Comparison of ENCODE assay signal across 8 mouse cellular contexts in the genomic region with DNA sequence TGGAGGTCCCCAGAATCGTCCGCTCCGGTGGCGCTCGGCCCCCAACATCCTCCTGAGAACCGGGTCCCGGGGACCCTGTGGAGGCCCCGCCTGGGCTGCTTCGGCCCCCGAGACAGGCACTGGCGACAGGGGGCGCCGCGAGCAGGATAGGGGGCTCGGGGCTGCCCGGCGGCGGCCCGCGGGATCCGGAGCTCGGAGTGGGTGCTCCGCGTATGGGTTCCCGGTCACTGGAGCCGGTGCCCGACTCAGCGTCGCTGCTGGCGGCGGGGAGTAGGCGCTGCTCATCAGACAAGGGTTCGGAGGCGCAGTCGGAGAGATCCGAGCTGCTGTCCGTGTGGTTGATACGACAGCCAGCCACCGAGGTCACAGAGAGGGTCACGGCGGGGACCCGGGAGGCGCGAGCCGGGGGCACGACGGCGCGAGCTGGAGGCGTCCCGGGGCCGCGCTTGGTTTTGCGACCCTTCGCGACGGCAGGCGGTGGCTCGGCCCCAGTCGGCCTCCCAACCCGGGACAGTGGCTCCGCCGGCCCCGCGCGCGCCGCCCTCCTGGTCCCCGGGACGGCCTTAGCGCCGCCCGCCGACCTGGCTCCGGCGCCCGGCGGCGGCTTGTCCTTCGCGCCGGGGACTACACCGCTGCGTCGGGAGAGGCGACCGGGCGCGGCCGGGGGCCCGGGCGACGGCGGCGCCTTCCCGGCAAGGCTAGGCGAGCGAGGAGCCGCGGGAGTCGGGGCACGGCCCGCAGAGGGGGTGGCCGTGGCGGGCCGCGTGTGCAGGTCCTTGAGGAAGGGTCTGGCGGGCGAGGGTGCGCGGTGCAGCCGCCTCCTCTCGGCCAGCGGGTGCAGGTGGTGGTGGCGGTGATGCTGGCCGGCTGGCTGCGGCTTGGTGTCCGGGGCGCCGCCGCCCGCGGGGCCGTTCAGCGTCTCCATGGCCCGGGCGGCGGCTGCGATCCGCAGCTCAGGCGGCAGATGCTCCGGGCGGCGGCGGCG. TPM values are rescaled to one million over a fixed set of nuclear protein-coding genes. Genes with fewer than 3 reads are reported as not detected.
DNase-seq lines count a peak whose midpoint lies in the region; ATAC-seq and TF ChIP-seq lines count a peak whose summit lies in the region.

No protein-coding gene starts in this region.

- peaks cover 9% of the 10 kb centered on the region for H3K4me1 ChIP-seq in embryonic facial prominence, embryonic 11.5 days (ENCODE audit: control insufficient read depth, insufficient read depth, low read length)
- H3K4me1 ChIP-seq in heart, embryonic 13.5 days: peaks cover 26% of the 10 kb centered on the region
- H3K4me1 ChIP-seq in kidney, postnatal 0 days (replicated peaks; ENCODE audit: insufficient read depth, low read length): peaks cover 9% of the 10 kb centered on the region
- H3K4me1 ChIP-seq in lung, embryonic 14.5 days (ENCODE audit: insufficient read depth): peaks cover 12% of the 10 kb centered on the region; the same call in 1 of the 2 replicates

- ATAC-seq in embryonic facial prominence, embryonic 11.5 days (replicated peaks; ENCODE audit: insufficient number of reproducible peaks, low FRiP score, low TSS enrichment, low read depth): no peak; the same call in 1 of the 2 replicates
- ATAC-seq in heart, embryonic 13.5 days (ENCODE audit: extremely low read depth, insufficient number of reproducible peaks, low FRiP score, low TSS enrichment): peak; percentile 51; the same call in 1 of the 2 replicates
- peak; percentile 19 for ATAC-seq in kidney, postnatal 0 days (replicated peaks; ENCODE audit: low FRiP score, low read depth)
- peak; percentile 16 for ATAC-seq in lung, embryonic 14.5 days (ENCODE audit: insufficient read depth)
- ATAC-seq in megakaryocyte progenitor cell, adult 5-6 weeks (replicated peaks; ENCODE audit: poor library complexity): no peak

- under 1% methylated on average over 100 of the region's 136 CpGs for WGBS in embryonic facial prominence, embryonic 11.5 days
- under 1% methylated on average over 108 of the region's 136 CpGs for WGBS in heart, embryonic 13.5 days
- under 1% methylated on average over 110 of the region's 136 CpGs for WGBS in kidney, postnatal 0 days
- WGBS in lung, embryonic 14.5 days: under 1% methylated on average over 129 of the region's 136 CpGs

- H3K27me3 ChIP-seq in embryonic facial prominence, embryonic 11.5 days (ENCODE audit: control insufficient read depth, insufficient read depth, low read length): peaks cover 17% of the 10 kb centered on the region
- H3K27me3 ChIP-seq in heart, embryonic 13.5 days (replicated peaks): peaks cover 56% of the 10 kb centered on the region
- no peaks in the 10 kb centered on the region for H3K27me3 ChIP-seq in kidney, postnatal 0 days (ENCODE audit: insufficient read depth, low read length)
- H3K27me3 ChIP-seq in lung, embryonic 14.5 days (ENCODE audit: insufficient read depth, low read length): peaks cover 29% of the 10 kb centered on the region

- peak; percentile 18 to 66 for DNase-seq in urinary bladder, adult 18-20 months (ENCODE audit: low spot score in 2 of 2)
- no peak for DNase-seq in urinary bladder, postnatal 10 days (ENCODE audit: low spot score)
- DNase-seq in embryonic facial prominence, embryonic 11.5 days (ENCODE audit: low spot score): peak; percentile 55
- peak; percentile 44 for DNase-seq in kidney, postnatal 0 days (ENCODE audit: low spot score)
- peak; percentile 53 for DNase-seq in lung, embryonic 14.5 days
- DNase-seq in right cerebral cortex, postnatal 10 days (ENCODE audit: low spot score in 2 of 2): peak; percentile 60 to 72

- H3K9me3 ChIP-seq in embryonic facial prominence, embryonic 11.5 days (replicated peaks; ENCODE audit: control insufficient read depth, low read length): no peaks in the 10 kb centered on the region
- H3K9me3 ChIP-seq in heart, embryonic 13.5 days: no peaks in the 10 kb centered on the region
- H3K9me3 ChIP-seq in kidney, postnatal 0 days (replicated peaks; ENCODE audit: low read length): no peaks in the 10 kb centered on the region
- H3K9me3 ChIP-seq in lung, embryonic 14.5 days (ENCODE audit: low read depth, low read length): no peaks in the 10 kb centered on the region

- H3K27ac ChIP-seq in embryonic facial prominence, embryonic 11.5 days (replicated peaks; ENCODE audit: low read depth, low read length): peak overlapping the region; percentile 70
- H3K27ac ChIP-seq in heart, embryonic 13.5 days (replicated peaks): peak overlapping the region; percentile 59; the same call in 1 of the 2 replicates
- peak overlapping the region; percentile 78 for H3K27ac ChIP-seq in kidney, postnatal 0 days
- H3K27ac ChIP-seq in lung, embryonic 14.5 days (ENCODE audit: low read depth): peak overlapping the region; percentile 61

- peak; percentile 47; the same call in 1 of the 2 replicates for TF ChIP-seq CTCF in kidney, postnatal 0 days (IDR thresholded peaks at IDR 0.05; ENCODE audit: low read depth)
- peak; percentile 30; the same call in 1 of the 2 replicates for TF ChIP-seq CTCF in lung, embryonic 14.5 days (IDR thresholded peaks at IDR 0.05; ENCODE audit: low read depth)

- peak overlapping the region; percentile 86 for H3K4me3 ChIP-seq in embryonic facial prominence, embryonic 11.5 days (ENCODE audit: low read depth, low read length)
- H3K4me3 ChIP-seq in heart, embryonic 13.5 days: peak overlapping the region; percentile 81
- peak overlapping the region; percentile 80 for H3K4me3 ChIP-seq in kidney, postnatal 0 days (replicated peaks; ENCODE audit: low read depth, low read length)
- H3K4me3 ChIP-seq in lung, embryonic 14.5 days (ENCODE audit: low read depth, low read length): peak overlapping the region; percentile 80

- peak overlapping the region; percentile 97 for H3K4me2 ChIP-seq in embryonic facial prominence, embryonic 11.5 days (ENCODE audit: low read depth, low read length)
- H3K4me2 ChIP-seq in heart, embryonic 13.5 days: peak overlapping the region; percentile 99
- H3K4me2 ChIP-seq in kidney, postnatal 0 days (ENCODE audit: low read length): peak overlapping the region; percentile 100
- H3K4me2 ChIP-seq in lung, embryonic 14.5 days: peak overlapping the region; percentile 95

- no peaks in the 10 kb centered on the region for H3K36me3 ChIP-seq in embryonic facial prominence, embryonic 11.5 days (replicated peaks; ENCODE audit: control insufficient read depth, insufficient read depth, low read depth, low read length)
- H3K36me3 ChIP-seq in heart, embryonic 13.5 days: no peaks in the 10 kb centered on the region
- no peaks in the 10 kb centered on the region for H3K36me3 ChIP-seq in kidney, postnatal 0 days (ENCODE audit: insufficient read depth, low read length)
- no peaks in the 10 kb centered on the region for H3K36me3 ChIP-seq in lung, embryonic 14.5 days (ENCODE audit: insufficient read depth)

- H3K9ac ChIP-seq in embryonic facial prominence, embryonic 11.5 days (replicated peaks; ENCODE audit: low read length): peak overlapping the region; percentile 77
- peak overlapping the region; percentile 82 for H3K9ac ChIP-seq in heart, embryonic 13.5 days
- H3K9ac ChIP-seq in kidney, postnatal 0 days (ENCODE audit: low read depth, low read length): peak overlapping the region; percentile 81
- H3K9ac ChIP-seq in lung, embryonic 14.5 days: peak overlapping the region; percentile 72

RNA-seq across cellular contexts. Expression of gene Mtcl1, which starts 0.8 kb away (rescaled TPM):
- polyA plus RNA-seq in embryonic facial prominence, embryonic 11.5 days (2014; fragmentation: Nextera tagmentation; extraction: Ambion mirVana): 6.0 and 8.9 TPM in 2 replicates
- 1.3 and 1.5 TPM in 2 replicates for polyA plus RNA-seq in heart, embryonic 13.5 days (2015; fragmentation: Nextera tagmentation; extraction: Ambion mirVana)
- 3.5 and 3.6 TPM in 2 replicates for polyA plus RNA-seq in kidney, postnatal 0 days (2015; fragmentation: Nextera tagmentation; extraction: Ambion mirVana)
- polyA plus RNA-seq in lung, embryonic 14.5 days (2014; fragmentation: Nextera tagmentation; extraction: Ambion mirVana): 10.7 and 14.3 TPM in 2 replicates
- total RNA-seq in megakaryocyte progenitor cell, adult 5-6 weeks (2015): not detected in 2 replicates
- total RNA-seq in megakaryocyte progenitor cell, adult 5-6 weeks (2017): 0.14 TPM in 1 of 2 replicates, not detected in the other

Comparison
In these comparisons a context has a peak if more than half of its experiments do, and no peak if none do; other contexts are left out.
1. ATAC-seq: peak in heart, embryonic 13.5 days (single experiment), kidney, postnatal 0 days (single experiment) and lung, embryonic 14.5 days (single experiment); none in embryonic facial prominence, embryonic 11.5 days (single experiment) and megakaryocyte progenitor cell, adult 5-6 weeks (single experiment).
2. Peak in every context shown above with its lines, with median percentiles within 50 percentile points of each other: H3K27ac ChIP-seq, H3K4me2 ChIP-seq, H3K4me3 ChIP-seq and H3K9ac ChIP-seq.